Mouse (Mus musculus) embryonic fibroblast, embryonic 13.5 days (primary cell): ENCODE results near the gene Atpaf2.

Source experiments
- CTCF ChIP-seq: IDR thresholded peaks from 2 replicates; pipeline ENCODE4 v1.5.1; 2011; ENCODE audit warnings: mild to moderate bottlenecking, control low read depth, low read length, moderate library complexity, borderline replicate concordance; ENCODE audit not compliant: insufficient read depth
- POLR2A ChIP-seq: IDR thresholded peaks from 2 replicates; pipeline ENCODE4 v1.6.1; 2011; ENCODE audit warnings: low read depth, mild to moderate bottlenecking, control low read depth, low read length, moderate library complexity

DNA sequence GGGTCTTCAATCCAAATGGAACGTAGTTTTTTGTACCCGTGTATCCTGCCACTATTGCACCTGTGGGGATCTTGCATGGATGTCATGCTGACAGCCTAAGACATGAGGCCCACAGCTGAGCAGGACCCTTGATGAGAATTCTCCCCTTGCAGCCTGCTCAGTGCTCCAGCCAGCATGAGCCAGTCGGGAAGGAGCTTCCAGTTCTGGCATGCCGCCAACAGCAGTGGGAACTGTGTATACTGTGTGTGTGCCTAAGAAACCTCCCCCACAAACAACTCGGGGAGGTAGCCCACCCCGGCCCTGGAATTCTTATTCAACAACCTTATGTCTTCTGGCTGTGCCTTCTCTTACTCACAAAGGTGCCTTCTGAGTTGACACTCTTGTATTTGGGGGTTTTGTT lies 21.7 kb downstream of the Atpaf2 start:
- TF ChIP-seq CTCF (no peak), POLR2A (no peak)
